Mouse (Mus musculus) embryo, embryonic 11.5 days (tissue): ENCODE results near the gene Adamts4.
A peak's percentile ranks its signal among the peaks of the same experiment; 100 is the strongest.

Experiments
- DNase-seq: peaks from one replicate; pipeline ENCODE4 v3.0.0-alpha.2; 2012; ENCODE audit warnings: low read depth, low spot score

Adamts4 gene

DNA sequence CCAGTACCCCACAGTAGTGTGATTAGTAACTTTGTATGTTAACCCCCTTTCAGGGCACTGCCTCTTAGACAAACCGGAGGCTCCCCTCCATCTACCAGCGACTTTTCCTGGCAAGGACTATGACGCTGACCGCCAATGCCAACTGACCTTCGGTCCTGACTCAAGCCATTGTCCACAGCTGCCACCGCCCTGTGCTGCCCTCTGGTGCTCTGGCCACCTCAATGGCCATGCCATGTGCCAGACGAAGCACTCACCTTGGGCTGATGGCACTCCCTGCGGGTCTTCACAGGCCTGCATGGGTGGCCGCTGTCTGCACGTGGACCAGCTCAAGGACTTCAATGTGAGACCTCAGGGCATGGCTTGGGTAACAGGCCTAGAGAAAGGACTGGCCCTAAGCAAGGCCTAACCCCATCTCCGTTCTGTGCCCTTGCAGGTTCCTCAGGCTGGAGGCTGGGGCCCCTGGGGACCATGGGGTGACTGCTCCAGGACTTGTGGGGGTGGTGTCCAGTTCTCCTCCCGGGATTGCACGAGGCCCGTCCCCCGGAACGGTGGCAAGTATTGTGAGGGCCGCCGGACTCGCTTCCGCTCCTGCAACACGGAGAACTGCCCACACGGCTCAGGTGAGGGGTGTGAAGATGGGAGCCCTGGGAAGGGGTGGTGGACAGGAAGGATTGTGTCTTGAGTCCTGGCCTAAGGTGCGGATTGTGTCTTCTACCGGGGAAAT lies 6.0 kb downstream of the Adamts4 start:
- DNase-seq = no peak

DNA sequence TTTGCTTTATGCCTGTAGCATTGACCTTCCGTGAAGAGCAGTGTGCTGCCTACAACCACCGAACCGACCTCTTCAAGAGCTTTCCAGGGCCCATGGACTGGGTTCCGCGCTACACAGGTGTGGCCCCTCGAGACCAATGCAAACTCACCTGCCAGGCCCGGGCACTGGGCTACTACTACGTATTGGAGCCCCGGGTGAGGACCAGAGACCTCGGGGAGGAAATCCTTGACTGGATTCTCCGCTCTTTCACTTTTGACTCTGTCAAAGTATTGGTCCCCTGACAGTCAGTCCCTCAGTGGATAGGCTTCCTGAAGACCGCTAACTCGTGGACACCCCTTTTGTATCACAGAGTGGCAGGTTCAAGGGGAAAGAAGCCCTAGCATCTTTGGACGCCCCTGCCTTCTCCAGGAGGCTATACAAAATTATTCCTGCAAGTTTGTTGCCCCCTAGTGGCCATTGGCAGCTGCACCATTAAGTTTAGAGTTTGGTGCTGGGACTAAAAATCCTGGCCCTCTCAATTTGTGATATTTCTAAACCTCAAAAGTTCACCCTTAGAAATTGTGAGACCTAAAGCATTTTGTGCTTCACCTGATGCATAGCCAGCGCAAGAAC lies 6.8 kb downstream of the Adamts4 start:
- no peak for DNase-seq

DNA sequence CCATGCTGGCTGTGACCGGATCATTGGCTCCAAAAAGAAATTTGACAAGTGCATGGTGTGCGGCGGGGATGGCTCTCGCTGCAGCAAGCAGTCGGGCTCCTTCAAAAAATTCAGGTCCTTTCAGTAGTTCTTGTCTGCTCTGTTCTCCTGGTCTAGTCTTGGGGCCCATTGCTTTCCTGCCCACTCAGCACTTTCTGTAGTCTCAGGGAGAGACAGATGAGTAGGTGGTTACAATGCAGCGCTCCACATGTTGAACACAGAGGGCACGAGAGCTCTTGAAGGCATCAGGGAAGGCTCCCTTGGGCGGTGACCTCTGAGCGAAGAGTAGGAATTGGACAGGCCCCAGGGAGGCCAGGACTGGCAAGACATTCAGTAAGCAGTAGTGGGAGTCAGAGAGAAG lies 7.6 kb downstream of the Adamts4 start:
- no peak for DNase-seq

DNA sequence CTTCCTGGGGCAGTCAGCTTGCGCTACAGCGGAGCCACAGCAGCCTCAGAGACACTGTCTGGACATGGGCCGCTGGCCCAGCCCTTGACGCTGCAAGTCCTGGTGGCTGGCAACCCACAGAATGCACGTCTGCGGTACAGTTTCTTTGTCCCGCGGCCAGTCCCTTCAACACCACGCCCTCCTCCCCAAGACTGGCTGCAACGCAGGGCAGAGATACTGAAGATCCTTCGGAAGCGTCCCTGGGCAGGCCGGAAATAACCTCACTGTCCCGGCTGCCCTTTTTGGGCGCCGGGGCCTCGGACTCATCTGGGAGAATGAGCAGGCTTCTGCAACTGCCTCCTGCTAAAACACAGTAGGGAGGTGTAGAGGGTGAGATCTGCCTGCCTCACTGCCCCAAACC lies 8.7 kb downstream of the Adamts4 start:
- no peak for DNase-seq

DNA sequence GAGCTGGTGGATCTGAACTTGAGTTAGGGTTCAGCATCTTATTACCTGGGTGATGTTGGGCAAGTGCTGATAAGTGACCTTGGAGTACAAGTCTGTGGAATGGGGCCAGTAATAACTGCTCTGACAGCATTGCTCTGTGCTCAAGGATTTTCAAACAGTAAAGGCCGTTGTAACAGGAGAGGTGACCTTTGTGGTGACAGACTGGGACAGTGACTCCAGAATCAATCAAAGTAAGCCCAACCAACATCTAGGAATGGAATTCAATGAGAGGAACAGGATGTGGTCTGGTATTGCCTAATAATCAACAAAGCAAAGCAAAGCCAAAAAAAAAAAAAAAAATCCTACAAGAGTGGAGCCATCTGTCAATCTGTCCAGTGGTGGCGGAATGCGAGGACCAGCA lies 10.1 kb downstream of the Adamts4 start:
- no peak for DNase-seq

DNA sequence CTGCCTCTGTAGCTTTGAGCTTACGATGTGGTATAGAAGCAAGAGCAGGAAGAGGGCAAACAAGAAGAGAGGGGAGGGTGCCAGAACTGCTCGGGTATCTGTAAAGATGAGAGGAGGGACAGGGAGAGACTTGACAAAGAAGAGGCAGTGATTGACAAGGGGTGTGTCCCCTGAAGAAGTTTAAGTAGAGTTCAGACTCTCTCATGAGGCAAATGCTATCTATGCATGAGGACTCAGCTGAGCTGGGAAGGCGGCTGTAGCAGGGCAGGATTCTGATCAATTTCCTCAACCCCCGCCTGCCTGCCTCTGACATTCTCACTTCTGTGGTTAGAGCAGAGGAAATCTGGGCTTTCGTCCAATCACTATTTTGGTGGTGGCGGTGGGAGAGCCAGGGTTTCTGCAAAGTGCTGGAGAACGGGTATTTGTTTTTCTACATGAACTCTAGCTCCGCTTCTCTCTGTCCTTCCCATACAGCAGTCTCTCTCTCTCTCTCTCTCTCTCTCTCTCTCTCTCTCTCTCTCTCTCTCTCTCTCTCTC lies 12.4 kb downstream of the Adamts4 start:
- DNase-seq = no peak

DNA sequence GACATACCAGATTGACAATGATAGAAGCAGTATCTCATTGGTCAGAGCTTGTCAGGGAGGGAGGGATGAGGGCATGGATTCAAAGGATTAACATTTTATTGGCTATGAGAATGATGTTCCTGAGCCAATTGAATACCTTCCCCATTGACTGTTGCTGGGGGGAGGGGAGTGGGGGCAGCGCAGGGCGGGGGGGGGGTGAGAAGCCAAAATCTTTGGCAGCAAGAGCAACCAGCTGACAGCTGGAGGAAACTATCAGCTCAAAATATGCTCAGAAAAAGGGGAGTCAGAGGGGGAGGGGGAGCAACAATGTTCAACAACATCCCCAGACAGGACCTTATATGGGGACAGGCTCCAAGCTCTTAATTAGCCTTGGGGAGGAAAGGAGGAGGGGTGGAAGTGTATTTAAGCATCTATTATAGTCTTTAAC lies 13.0 kb downstream of the Adamts4 start:
- DNase-seq = no peak

DNA sequence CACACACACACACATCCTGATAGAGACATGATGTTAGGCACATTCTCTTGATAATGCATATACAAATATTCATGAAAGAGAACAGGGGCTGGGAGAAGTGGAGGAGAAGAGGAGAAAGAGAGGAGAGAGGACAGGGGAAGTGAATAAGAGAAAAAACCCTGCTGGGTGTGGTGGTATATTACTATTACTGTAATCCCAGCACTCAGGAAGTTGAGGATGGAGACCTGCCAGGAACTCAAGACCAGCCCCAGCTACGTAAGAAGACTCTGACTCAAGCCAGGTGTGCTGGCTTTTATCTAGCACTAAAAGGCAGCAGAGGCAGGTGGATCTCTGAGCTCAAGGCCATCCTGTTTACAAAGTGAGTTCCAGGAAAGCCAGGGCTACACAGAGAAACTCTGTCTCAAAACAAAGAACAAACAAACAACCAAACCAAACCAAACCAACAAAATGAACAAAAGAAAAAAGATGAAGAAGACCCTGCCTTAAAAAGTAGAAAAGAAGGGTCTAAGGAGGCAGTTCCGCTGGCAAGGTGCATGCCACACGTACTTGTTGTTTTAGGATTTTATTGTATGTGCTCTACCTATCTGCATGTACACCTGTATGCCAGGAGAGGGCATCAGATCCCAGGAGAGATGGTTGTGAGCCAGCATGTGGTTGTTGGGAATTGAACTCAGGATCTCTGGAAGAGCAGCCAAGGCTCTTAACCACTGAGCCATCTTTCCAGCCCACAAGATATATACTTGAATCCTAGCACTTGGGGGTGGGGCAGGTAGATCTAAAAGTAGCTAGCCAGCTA lies 13.6 kb downstream of the Adamts4 start:
- no peak for DNase-seq

DNA sequence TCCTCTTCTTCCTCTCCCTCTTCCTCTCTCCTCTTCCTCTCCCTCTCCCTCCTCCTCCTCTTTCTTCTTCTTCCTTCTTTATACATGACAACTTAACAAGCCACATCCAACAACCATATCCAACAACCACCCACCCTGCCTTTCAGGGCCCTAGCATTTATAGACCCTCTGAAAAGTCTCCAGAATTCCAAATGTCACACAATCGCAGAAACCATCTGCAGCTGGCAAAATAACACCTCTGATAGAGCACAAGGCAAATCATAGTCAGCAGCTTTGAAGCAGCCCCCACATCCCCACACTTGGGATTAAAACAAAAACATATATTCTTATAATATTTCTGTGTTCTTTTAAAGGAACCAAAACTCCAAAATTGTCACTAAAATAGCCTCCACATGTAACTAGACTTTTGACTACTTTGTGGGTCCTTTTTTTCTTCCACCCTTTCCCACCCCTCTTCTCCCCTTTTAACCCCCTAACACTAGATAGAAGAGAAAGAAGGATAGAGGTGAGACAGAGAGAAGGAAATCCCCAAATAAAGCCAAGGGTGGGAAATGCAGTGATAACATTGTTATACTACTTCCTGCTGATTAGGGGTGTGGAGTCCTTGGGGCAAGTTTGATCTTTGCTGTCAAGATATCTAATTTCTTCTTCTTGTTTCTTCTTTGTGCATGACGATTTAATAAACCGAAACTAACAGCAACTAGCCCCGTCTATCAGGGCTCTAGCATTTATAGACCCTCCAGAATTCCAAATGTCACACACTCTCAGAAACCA lies 15.9 kb downstream of the Adamts4 start:
- DNase-seq = no peak

DNA sequence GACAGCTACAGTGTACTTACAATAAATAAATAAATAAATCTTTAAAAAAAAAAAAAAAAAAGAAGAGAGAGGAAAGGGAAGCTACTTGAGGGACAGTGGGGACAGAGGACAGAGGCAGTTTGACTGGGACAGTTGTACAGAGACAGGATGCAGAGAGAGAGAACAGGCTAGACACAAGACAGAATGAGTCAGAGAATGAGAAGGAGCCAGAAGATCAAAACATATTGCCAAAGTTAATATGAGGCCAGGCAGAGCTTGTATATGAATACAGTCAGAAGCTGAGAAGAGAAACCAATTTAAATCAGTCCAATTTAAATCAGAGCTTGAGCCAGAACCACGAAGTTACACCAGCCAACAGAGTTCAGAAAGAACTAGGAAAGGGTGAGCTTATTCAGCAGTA lies 18.1 kb downstream of the Adamts4 start:
- no peak for DNase-seq

DNA sequence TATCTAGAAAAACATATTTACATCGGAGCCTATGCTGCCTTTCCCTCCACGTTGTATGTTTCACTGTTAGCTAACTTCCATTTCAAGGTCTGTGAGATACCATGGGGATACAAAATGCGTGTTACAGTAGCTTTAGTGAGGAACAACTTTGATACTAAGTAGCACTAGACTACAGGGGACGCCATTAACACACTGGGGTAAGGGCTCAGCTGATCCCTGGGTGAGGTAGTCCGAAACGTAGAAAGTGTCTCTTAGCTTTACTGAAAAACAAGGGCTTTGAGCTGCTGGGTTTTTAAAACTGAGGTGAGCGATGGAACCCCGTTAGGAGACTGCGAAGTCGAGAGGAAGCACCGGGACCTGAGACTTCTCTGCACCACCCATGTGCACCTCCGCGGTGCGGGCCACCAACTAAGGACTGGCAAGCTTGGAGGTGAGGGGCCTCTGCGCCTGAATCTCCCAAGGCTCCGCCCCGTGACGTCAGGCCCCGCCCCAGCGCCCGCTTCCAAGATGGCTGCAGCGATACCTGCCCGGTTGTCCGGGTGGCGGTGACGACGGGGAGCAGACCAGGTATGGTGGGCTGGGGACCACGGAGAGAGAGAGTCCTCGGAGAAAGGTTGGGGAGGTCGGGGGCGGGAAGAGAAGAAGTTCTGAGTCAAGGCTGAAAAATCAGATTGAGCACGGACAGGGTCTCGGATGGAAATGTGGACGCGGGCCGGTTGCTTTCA lies 19.8 kb downstream of the Adamts4 start, which contains the start of gene B4galt3:
Gene B4galt3, plus strand, starts transcription at position 481 of the 725 bp plus-strand sequence.
- DNase-seq = peak; percentile 83

DNA sequence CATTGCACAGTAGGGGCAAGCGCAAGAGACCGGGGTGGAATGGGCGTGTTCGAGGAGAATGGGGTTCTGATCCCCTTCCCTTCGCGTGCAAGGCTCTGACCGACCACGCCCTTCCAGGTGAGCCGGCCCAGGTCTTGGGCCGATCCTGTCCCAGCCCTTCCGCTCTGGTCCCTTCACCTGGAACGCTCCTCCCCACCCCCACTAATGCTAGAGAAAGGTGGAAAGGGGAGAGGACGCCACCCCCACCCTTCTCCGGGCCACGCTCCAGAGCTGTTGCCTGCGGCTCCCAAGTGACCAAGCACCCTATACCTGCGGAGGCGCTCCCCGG lies 20.3 kb downstream of the Adamts4 start:
- no peak for DNase-seq

DNA sequence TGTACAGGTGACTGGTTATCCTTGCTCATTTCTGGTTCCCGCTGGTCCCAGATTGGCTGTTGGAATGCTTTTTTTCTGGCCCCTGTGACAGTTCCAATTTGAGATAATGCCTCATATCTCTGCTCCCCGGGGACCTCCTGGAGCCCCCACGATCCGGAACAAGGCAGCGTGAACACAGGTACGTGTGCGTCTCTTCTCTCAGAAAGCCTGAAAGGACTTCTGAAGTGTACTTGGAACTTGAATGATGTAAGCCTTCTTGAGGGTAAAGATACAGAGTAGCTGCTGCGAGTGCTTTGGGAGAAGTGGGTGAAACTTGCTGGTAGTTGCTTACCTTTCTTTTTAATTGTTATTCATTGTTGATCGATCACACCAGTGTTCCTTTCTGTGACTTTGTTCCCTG lies 21.0 kb downstream of the Adamts4 start:
- no peak for DNase-seq

DNA sequence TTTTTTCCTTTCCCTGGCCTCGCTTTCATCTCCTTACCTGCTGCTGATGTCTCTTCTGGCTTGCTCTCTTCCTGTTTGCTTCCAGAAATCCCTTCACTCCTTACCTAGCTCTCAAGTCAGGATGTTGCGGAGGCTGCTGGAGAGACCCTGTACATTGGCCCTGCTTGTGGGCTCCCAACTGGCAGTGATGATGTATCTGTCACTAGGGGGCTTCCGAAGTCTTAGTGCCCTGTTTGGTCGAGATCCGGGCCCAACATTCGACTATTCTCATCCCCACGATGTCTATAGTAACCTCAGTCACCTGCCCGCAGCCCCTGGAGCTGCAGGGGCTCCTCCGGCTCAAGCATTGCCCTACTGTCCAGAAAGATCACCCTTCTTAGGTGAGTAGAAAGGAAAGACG lies 21.4 kb downstream of the Adamts4 start:
- no peak for DNase-seq

DNA sequence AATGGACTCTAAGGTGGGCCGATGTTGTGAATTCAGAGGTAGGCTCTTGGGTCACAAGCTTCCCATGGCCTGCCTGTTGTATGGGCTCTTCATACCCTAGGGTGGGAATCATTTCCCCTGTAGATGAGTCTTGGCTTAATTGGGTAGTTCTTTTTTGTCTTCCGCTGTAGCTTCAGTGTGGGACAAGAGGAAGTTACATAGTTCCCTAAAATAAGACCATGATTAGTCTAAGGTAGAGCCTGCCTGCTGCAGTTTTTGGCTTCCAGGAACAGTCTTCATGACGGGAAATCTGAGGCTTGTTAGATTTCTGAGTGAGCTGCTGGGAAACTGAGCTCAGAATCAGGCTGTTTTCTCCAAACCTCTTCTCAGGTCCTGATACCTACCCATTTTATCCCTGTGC lies 21.9 kb downstream of the Adamts4 start:
- no peak for DNase-seq

DNA sequence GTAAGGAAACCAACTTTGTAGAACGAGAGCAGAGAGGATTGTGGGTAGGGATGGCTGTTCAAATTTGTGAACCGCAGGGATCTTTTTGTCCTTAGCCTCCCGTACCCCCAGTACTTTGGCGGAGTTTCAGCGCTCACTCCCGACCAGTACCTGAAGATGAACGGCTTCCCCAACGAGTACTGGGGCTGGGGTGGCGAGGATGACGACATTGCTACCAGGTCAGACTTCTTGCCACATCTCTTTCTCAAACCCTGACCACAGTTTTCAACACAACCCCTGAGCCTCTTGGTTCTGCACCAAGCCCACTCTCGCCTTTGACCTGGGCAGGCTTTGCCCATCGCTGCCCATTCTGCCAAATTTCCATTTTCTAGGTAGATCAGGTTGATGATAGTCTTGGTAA lies 23.9 kb downstream of the Adamts4 start:
- no peak for DNase-seq

DNA sequence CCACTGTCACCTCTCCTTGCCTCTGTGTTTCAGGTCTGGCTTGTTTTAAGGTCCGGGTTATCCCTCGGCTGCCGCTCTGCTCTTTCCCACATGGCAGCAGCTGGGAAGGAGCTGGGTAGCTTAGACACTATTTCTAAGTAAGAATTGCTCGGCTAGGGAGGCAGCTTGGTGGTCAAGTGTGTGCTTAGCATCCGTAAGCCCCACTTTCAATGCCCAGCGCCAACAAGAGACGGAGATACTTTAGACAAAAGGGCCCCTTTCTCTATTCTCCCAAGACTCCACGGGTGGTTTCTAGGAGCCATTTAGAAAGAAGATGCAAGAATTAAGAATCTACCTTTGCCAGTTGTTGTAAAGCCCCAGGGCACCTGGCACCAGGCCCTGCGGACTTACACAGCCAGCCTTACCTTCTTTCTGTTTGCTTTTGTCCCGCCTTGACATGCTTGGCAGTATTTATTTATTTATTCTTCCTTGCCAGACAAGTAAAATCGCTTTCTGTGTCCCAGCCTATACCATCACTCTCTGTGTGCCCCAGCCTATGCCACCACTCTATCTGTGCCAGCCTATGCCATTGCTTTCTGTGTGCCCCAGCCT lies 25.0 kb downstream of the Adamts4 start:
- DNase-seq = no peak

DNA sequence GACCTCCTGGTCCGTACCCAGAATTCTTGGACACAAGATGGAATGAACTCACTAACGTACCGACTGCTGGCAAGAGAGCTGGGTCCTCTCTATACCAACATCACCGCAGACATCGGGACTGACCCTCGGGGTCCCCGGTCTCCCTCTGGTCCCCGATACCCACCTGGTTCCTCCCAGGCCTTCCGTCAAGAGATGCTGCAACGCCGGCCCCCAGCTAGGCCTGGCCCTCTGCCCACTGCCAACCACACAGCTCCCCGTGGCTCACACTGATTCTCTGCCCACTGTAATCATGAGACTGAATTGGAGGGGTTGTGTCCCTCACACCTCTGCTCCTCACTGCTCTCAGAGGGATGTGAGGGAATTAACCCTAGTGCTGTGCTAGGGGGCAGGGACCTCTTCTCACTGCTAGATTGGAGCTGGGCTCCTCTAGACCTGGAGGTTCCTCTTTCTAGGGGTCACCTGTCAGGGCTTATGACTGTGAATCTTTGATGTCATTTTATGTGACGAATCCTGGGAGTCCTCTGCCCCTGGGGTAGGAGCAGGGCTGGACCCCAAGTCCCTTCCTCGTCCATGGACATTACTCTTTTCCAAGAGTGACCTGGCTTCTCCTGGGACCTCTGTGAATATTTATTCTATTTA lies 26.0 kb downstream of the Adamts4 start:
- DNase-seq = no peak

DNA sequence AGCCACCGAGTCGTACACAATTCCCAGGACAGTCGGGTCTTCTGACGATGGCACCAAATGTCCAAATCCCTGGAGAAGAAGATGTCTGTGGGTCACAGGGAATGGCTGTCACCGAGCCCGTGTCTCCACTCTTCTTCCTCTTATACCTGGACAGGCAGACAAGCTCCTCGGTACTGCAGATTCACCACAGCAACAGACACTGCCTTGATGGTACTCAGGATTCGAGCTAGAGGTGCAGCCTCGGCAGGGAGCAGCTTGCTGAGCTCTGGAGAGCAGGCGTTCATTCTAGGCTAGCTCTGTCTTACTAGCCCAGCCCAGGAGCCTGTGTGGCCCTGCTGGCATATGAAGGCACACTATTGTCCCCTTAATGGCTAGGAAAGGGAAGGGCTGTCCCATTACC lies 27.5 kb downstream of the Adamts4 start:
- no peak for DNase-seq

DNA sequence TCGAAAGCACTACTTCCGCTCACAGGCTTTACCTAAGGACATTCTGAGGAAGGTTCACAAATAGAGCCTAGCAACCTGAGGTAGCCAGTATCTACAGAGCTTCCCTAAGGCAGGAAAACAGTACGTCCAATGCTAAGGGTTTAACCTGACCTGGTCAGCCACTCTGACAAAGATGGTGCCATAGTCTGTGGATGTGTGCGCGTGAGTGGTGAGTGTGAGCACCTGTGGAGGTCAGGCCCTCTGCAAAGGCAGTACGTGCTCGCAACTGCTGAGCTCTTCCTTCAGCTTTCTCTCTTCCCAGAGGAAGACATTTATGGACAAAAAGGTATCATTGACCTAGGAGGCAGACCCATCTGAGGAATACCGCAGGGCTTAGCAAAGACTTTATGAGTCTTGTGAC lies 28.2 kb downstream of the Adamts4 start:
- DNase-seq = no peak
